Mouse (Mus musculus) intestine, postnatal 0 days (tissue): ENCODE results near the gene Fv1. TPM values are rescaled to one million over a fixed set of nuclear protein-coding genes. Genes with fewer than 3 reads are reported as not detected.

ENCODE experiments used
- ATAC-seq: fragments of 200-750 bp; cut with Nextera tagmentation; 2 replicates; pipeline ENCODE4 v1.8.0; 2017; ENCODE audit warnings: mild to moderate bottlenecking, moderate TSS enrichment, moderate library complexity
- H3K27ac ChIP-seq: fragments of 300-500 bp; sonication (generic); 2 replicates; pipeline ENCODE4 v1.5.1; 2014; ENCODE audit warnings: mild to moderate bottlenecking, low read depth, low read length, moderate library complexity
- H3K27me3 ChIP-seq: fragments of 300-500 bp; sonication (generic); replicated peaks from 2 replicates; pipeline ENCODE4 v1.6.1; 2014; ENCODE audit warnings: low read length, mixed read lengths; ENCODE audit not compliant: control insufficient read depth, insufficient read depth
- H3K36me3 ChIP-seq: fragments of 300-500 bp; sonication (generic); 2 replicates; pipeline ENCODE4 v1.6.1; 2014; ENCODE audit warnings: mild to moderate bottlenecking, moderate library complexity; ENCODE audit not compliant: control insufficient read depth, insufficient read depth
- H3K4me1 ChIP-seq: fragments of 300-500 bp; sonication (generic); replicated peaks from 2 replicates; pipeline ENCODE4 v1.6.1; 2014; ENCODE audit warnings: antibody characterized with exemption, low read length, mixed read lengths; ENCODE audit not compliant: control insufficient read depth, insufficient read depth
- H3K4me2 ChIP-seq: fragments of 300-500 bp; sonication (generic); replicated peaks from 2 replicates; pipeline ENCODE4 v1.6.1; 2014; ENCODE audit warnings: low read depth, mild to moderate bottlenecking, moderate library complexity
- H3K4me3 ChIP-seq: fragments of 300-500 bp; sonication (generic); 2 replicates; pipeline ENCODE4 v1.5.1; 2014; ENCODE audit warnings: low read depth, low read length
- H3K9ac ChIP-seq: fragments of 300-500 bp; sonication (generic); 2 replicates; pipeline ENCODE4 v1.6.1; 2014; ENCODE audit warnings: mild to moderate bottlenecking, low read depth, low read length
- H3K9me3 ChIP-seq: fragments of 300-500 bp; sonication (generic); 2 replicates; pipeline ENCODE4 v1.6.1; 2016; ENCODE audit warnings: mixed run types; ENCODE audit not compliant: control insufficient read depth
- CTCF ChIP-seq: sonication (generic); IDR thresholded peaks from 2 replicates; pipeline ENCODE4 v1.5.1; 2016; ENCODE audit warnings: low read depth, mild to moderate bottlenecking, control low read depth, antibody characterized with exemption, moderate library complexity
- WGBS: fragments of 180-500 bp; shearing (Covaris S2); extraction: QIAGEN DNeasy Blood & Tissue Kit; methylation state at CpG from one replicate; pipeline ENCODE4 v1.1.7; 2014; 5-methylcytosine and 5-hydroxymethylcytosine counted together
- polyA plus RNA-seq: library from polyadenylated mRNA; unstranded; fragments of >200 nt; fragmentation: Nextera tagmentation; extraction: Ambion mirVana; gene quantifications from 2 replicates; pipeline ENCODE4 v1.2.1, GENCODE M21; 2015

The Fv1 gene
- polyA plus RNA-seq, 1 experiment from 2014 or later, result 1.3 TPM

DNA sequence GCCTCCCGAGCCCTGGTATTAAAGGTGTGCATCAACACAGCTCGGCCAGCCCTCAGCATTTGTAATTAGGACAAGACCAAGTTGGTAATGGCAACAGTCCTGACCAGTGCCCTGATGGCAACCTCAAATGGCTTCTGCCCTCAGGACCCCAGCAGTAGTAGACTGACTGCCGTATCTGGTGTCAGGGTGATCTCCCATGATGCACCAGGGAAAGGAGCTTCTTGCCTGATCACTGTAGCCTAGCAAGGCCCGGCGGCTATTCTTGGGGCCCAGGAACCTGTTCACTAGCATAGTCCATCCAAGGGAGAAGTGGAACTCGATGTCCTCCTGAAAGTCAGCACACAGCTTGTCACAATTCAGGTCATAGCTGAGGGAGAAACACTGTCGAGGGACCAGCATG is 13.0 kb downstream of the Fv1 start:
- Histone ChIP-seq H3K9ac (no peak overlapping the region), H3K36me3 (peaks cover 93% of the 10 kb centered on the region), H3K9me3 (no peaks in the 10 kb centered on the region), H3K4me1 (no peaks in the 10 kb centered on the region), H3K4me2 (no peak overlapping the region), H3K4me3 (no peak overlapping the region), H3K27me3 (no peaks in the 10 kb centered on the region), H3K27ac (no peak overlapping the region)
- WGBS, result 97% methylated on average over 7 of the region's 7 CpGs
- no peak for ATAC-seq
- no peak for TF ChIP-seq CTCF

DNA sequence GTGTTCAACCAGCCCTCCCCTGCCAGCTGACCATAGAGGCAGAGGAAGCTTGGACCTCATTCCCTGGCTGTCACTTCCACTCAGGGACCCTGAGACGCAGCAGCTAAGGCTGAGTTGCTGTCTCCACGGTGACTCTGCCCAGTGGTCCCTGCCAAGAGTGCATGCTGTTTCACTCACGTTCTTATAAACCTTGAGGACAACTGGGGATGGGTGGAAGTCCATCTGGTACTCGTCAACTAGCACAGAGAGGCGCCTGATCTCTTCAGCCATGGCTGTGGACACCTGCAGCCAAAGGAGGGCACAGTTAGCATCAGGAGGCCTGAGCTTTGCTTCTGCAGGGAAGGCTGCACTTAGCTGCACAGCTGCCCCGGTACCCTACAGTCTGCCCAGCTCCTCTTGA is 14.3 kb downstream of the Fv1 start:
- Histone ChIP-seq H3K36me3 (peaks cover 93% of the 10 kb centered on the region), H3K4me3 (no peak overlapping the region), H3K9ac (no peak overlapping the region), H3K27me3 (no peaks in the 10 kb centered on the region), H3K9me3 (no peaks in the 10 kb centered on the region), H3K4me1 (no peaks in the 10 kb centered on the region), H3K4me2 (no peak overlapping the region), H3K27ac (no peak overlapping the region)
- no peak for ATAC-seq
- no peak for TF ChIP-seq CTCF
- WGBS, result 81% methylated on average over 6 of the region's 6 CpGs

DNA sequence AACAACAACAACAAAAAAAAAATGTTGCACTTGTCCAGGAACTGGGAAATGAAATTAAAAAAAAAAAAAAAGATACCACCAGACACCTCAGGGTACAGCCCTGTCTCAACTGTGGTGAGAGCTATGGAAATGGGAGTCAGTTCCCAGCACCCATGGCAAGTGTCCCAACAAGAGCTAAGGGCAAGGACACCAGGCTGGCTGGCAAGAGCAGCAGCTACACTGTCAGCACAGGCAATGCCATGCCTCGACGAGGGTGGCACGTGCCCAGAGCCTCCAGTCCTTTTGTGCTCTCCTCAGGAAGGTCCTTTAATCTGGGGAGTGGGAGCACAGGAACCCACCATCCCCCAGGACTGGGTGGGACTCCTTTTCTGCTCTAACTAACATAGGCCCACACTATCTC is 15.4 kb downstream of the Fv1 start:
- WGBS, result 92% methylated on average over 3 of the region's 3 CpGs
- Histone ChIP-seq H3K9me3 (no peaks in the 10 kb centered on the region), H3K4me3 (no peak overlapping the region), H3K4me1 (no peaks in the 10 kb centered on the region), H3K27me3 (no peaks in the 10 kb centered on the region), H3K36me3 (peaks cover 91% of the 10 kb centered on the region), H3K9ac (no peak overlapping the region), H3K4me2 (no peak overlapping the region), H3K27ac (no peak overlapping the region)
- no peak for TF ChIP-seq CTCF
- ATAC-seq, result no peak

DNA sequence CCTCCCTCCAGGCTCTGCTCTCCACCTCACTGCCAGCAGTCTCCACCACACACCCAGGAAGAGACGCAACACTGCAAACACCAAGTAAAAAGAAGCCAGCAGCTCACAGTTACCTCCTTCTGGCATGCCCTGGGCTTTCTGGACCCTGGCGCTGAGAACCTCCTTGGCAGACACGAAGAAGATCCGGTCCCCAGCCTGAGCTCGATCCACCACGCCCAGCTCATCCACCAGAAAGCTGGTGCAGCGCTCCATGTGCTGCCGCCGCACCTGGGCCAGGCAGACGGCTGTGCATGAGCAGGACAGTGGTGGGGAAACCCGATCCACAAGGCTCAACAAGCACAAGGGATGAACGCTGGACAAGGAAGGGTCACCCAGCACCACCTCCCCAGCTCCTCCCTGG is 17.4 kb downstream of the Fv1 start:
- ATAC-seq, result no peak
- H3K9me3 ChIP-seq, result no peaks in the 10 kb centered on the region
- no peaks in the 10 kb centered on the region for H3K4me1 ChIP-seq
- no peaks in the 10 kb centered on the region for H3K27me3 ChIP-seq
- no peak overlapping the region for H3K4me3 ChIP-seq
- WGBS, result 89% methylated on average over 12 of the region's 12 CpGs
- H3K36me3 ChIP-seq, result peaks cover 89% of the 10 kb centered on the region
- no peak overlapping the region for H3K4me2 ChIP-seq
- H3K27ac ChIP-seq, result no peak overlapping the region
- H3K9ac ChIP-seq, result no peak overlapping the region
- TF ChIP-seq CTCF, result no peak

DNA sequence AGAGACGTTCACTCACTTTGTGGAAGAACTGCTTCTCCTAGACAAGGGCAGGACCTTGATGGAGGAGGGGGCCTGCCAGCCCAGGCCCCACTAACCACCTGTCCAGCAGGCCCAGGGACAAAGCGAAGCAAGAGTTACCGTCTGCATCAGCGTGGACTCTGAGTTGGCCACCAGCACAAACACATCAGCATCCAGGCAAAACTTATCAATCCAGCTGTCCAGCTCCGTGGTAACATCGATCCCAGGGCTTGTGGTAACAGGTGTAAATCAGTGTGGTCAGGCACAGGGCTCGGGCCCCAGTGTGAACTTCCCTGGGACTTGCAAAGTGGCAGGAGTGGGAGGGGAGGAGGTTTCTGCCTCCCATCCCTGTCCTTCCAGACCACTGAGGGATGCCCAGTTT is 18.5 kb downstream of the Fv1 start:
- H3K36me3 ChIP-seq, result peaks cover 88% of the 10 kb centered on the region
- no peaks in the 10 kb centered on the region for H3K27me3 ChIP-seq
- ATAC-seq, result no peak
- 96% methylated on average over 7 of the region's 7 CpGs for WGBS
- H3K27ac ChIP-seq, result peak overlapping the region; percentile 28; the same call in 1 of the 2 replicates
- no peak overlapping the region for H3K4me3 ChIP-seq
- no peak overlapping the region for H3K4me2 ChIP-seq
- no peaks in the 10 kb centered on the region for H3K9me3 ChIP-seq
- no peak overlapping the region for H3K9ac ChIP-seq
- no peaks in the 10 kb centered on the region for H3K4me1 ChIP-seq
- no peak for TF ChIP-seq CTCF

DNA sequence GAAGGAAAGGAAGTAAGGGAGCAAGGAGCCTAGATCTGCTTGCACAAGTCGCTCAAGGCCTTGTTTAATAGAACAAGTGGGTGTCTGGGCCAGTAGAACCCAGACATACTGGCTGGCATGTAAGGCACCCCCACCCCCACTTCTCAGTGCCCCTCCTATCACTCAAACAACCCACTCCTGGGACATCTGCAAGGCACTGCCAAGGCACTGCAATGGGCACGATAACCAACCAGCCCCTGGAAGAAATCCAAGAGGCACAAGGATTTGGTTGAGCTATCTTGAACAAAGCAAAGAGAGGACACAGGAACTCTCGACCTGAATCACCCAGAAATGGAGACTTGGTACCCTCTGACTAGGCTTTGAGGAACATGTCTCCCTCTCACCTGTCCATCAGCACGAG is 19.5 kb downstream of the Fv1 start:
- WGBS, result 83% methylated on average over 4 of the region's 4 CpGs
- H3K36me3 ChIP-seq, result peaks cover 87% of the 10 kb centered on the region

DNA sequence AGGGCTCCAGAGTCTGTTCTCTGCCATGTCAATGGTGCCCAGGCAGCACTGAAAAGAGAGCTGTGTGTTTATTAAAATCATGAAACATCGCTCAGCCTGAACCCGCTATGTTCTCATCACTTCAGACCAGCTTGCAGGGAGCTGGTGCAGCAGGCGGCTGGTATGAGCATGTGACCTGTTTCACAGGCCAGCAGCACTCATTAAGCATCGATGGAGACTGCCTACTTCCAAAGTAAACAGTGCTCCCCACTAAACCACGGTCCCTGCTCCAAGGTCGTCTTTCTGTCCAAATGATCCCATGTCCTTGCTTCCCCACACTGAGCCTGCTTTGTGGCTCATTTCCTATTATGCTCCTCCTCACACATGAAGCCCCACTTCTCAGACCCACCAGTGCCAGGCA is 21.6 kb downstream of the Fv1 start:
- Histone ChIP-seq H3K27ac (no peak overlapping the region), H3K9me3 (no peaks in the 10 kb centered on the region), H3K4me1 (no peaks in the 10 kb centered on the region), H3K9ac (no peak overlapping the region), H3K36me3 (peaks cover 86% of the 10 kb centered on the region), H3K4me2 (no peak overlapping the region), H3K4me3 (no peak overlapping the region), H3K27me3 (no peaks in the 10 kb centered on the region)
- no peak for ATAC-seq
- no peak for TF ChIP-seq CTCF
- WGBS, result 68% methylated on average over 6 of the region's 6 CpGs

More for the DNA sequence above, 19.5 kb downstream of the Fv1 start:
- TF ChIP-seq CTCF, result no peak
- Histone ChIP-seq H3K4me3 (no peak overlapping the region), H3K27ac (no peak overlapping the region), H3K4me2 (no peak overlapping the region), H3K9ac (no peak overlapping the region), H3K4me1 (no peaks in the 10 kb centered on the region), H3K9me3 (no peaks in the 10 kb centered on the region), H3K27me3 (no peaks in the 10 kb centered on the region)
- ATAC-seq, result no peak
